Mouse (Mus musculus) telencephalon, adult 2 months (tissue): ENCODE measurements around the gene Olfr845.

Source experiments
- DNase-seq: peaks from one replicate; pipeline ENCODE4 v3.0.0-alpha.2; 2011; ENCODE audit warnings: low read depth, low spot score

Olfr845 gene

DNA sequence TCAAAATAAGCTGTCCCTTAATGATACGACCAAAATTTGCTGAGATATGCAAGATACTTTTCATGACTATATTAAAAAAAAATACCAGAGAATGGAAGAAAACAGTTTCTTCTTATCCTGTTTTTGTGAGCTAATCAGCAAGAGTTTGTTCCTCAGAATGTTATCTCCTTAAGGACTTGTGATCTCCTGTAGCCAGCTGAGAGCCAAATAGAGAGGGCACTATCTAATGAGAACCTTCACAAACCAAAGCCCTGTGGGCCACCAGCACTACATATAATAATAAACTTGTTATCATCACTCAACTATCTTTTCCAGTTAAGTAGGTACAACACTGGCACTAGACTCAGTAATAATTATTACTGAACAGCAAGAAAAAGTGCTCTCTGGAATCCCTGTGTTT, at the start of gene Olfr845:
Gene Olfr845, plus strand, starts transcription at position 301 of the 400 bp plus-strand sequence.
- no peak for DNase-seq

DNA sequence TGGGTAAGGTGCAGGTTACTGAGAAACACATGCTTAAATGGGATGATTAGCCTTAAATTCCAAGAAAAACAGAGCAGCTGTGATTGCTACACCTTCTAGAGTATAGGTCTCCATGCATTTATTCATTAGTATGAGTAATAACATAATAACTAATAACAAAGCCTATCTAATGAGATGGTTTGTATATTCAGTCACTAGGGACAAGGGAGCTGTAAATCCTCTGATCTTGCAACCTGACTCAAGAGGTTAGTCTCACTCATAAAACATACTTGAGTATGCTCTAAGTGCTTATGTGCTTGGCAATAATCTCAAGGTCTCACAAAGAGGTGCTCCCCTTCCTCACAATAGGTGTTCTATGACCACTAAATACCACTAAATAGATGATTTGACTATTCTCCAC, 20.2 kb upstream of the Olfr845 start, which contains the start of gene Olfr844:
Gene Olfr844, plus strand, starts transcription at position 301 of the 400 bp plus-strand sequence.
- DNase-seq, result no peak

DNA sequence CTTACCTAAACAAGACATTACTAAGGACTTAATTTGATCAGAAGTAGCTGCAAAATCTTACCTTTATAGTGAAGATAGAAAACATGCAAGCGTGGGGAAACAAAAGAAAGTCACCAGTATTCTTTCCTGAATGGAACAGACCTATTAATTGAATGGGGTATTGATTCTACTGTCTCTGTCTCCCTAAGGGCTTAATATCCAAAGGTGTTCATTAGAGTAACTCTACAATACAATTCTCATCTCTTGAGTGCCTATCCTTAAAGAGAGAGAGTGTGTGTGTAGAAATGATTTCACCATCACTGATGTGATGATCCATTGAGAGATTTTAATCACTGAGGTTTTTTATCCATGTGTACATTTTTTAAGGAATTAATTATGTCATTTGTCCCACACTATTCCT, 27.6 kb downstream of the Olfr845 start, which contains the start of gene Olfr846:
Gene Olfr846, minus strand, starts transcription at position 101 of the 400 bp plus-strand sequence.
- no peak for DNase-seq

DNA sequence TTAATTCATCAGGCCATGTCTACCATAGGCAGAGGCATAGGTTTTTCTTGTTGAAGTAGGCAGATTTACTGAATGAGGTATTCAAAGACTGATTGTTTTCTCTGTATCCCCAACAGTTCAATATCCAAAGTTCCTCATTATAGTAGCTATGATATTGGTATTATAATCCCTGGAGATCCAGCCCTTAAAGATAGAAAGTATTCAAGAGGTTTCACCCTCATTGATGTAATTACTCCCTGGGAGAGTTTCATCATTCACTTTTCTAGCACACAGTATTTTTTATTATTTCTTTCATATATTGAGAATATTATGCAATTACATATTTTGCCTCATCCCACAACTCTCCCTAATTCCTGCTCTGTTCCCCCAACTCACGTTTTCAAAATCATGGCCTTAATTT, 42.3 kb downstream of the Olfr845 start, which contains the start of gene Olfr847:
Gene Olfr847, minus strand, starts transcription at position 101 of the 400 bp plus-strand sequence.
- DNase-seq, result no peak
